Comparison of ENCODE assay signal across 17 mouse cellular contexts in genomic region chr11:116247502-116248222, GRCm38 (mm10). TPM values are rescaled to one million over a fixed set of nuclear protein-coding genes. Genes with fewer than 3 reads are reported as not detected.
DNase-seq lines count a peak whose midpoint lies in the region; ATAC-seq lines count a peak whose summit lies in the region.
"Had no signal": no experiment of that assay in that cellular context is flagged by ENCODE, and none has a peak within 500 bp of the region (broad histone marks: within the 10 kb centered on the region; RNA-seq: fewer than 3 reads in every experiment).

No protein-coding gene starts in this region.

- ATAC-seq in intestine, embryonic 16.5 days, result peak; percentile 84
- ATAC-seq in forebrain, embryonic 15.5 days (replicated peaks), result no peak
- ATAC-seq in liver, embryonic 11.5 days (replicated peaks; ENCODE audit: low FRiP score), result no peak
- ATAC-seq: forebrain, postnatal 0 days; hindbrain, embryonic 16.5 days had no signal

- 62% methylated on average over 14 of the region's 14 CpGs for WGBS in intestine, embryonic 16.5 days
- 84% methylated on average over 14 of the region's 14 CpGs for WGBS in forebrain, embryonic 15.5 days
- 84% methylated on average over 14 of the region's 14 CpGs for WGBS in liver, embryonic 11.5 days

- H3K4me3 ChIP-seq in intestine, embryonic 16.5 days (ENCODE audit: low read length), result no peak overlapping the region
- H3K4me3 ChIP-seq in forebrain, embryonic 15.5 days, result no peak overlapping the region
- H3K4me3 ChIP-seq in liver, embryonic 11.5 days (ENCODE audit: low read depth, low read length), result no peak overlapping the region
- H3K4me3 ChIP-seq: lung, embryonic 15.5 days; midbrain, embryonic 12.5 days had no signal

- H3K9ac ChIP-seq in intestine, embryonic 16.5 days (ENCODE audit: low read depth, low read length), result 0 out of 2 replicates have a peak overlapping the region, but pooled peaks have one; percentile 35
- H3K9ac ChIP-seq in forebrain, embryonic 15.5 days (replicated peaks), result no peak overlapping the region
- H3K9ac ChIP-seq in liver, embryonic 11.5 days (ENCODE audit: low read depth, low read length), result no peak overlapping the region
- H3K9ac ChIP-seq: forebrain, postnatal 0 days; lung, embryonic 15.5 days; midbrain, embryonic 12.5 days had no signal

- H3K27me3 ChIP-seq in intestine, embryonic 16.5 days (replicated peaks; ENCODE audit: control insufficient read depth, insufficient read depth, low read length), result no peaks in the 10 kb centered on the region
- H3K27me3 ChIP-seq in forebrain, embryonic 15.5 days, result no peaks in the 10 kb centered on the region
- H3K27me3 ChIP-seq in liver, embryonic 11.5 days (replicated peaks; ENCODE audit: control insufficient read depth, insufficient read depth, low read length), result no peaks in the 10 kb centered on the region
- H3K27me3 ChIP-seq: lung, embryonic 15.5 days; midbrain, embryonic 12.5 days had no signal

- peaks cover 44% of the 10 kb centered on the region for H3K36me3 ChIP-seq in intestine, embryonic 16.5 days (ENCODE audit: control insufficient read depth, insufficient read depth, low read length)
- peaks cover 92% of the 10 kb centered on the region for H3K36me3 ChIP-seq in forebrain, embryonic 15.5 days
- peaks cover 79% of the 10 kb centered on the region for H3K36me3 ChIP-seq in liver, embryonic 11.5 days (ENCODE audit: control insufficient read depth, insufficient read depth, low read length)

- H3K4me2 ChIP-seq in intestine, embryonic 16.5 days (ENCODE audit: low read depth, low read length), result no peak overlapping the region
- no peak overlapping the region for H3K4me2 ChIP-seq in forebrain, embryonic 15.5 days (replicated peaks)
- no peak overlapping the region for H3K4me2 ChIP-seq in liver, embryonic 11.5 days
- H3K4me2 ChIP-seq: lung, embryonic 15.5 days; midbrain, embryonic 12.5 days had no signal

- H3K27ac ChIP-seq in intestine, embryonic 16.5 days (ENCODE audit: low read length), result peak overlapping the region; percentile 61
- H3K27ac ChIP-seq in forebrain, embryonic 15.5 days (replicated peaks), result no peak overlapping the region
- H3K27ac ChIP-seq in liver, embryonic 11.5 days (ENCODE audit: low read depth, low read length), result no peak overlapping the region
- H3K27ac ChIP-seq: lung, embryonic 15.5 days; midbrain, embryonic 12.5 days had no signal

- no peaks in the 10 kb centered on the region for H3K9me3 ChIP-seq in intestine, embryonic 16.5 days (ENCODE audit: control insufficient read depth, low read length)
- H3K9me3 ChIP-seq in forebrain, embryonic 15.5 days, result no peaks in the 10 kb centered on the region
- H3K9me3 ChIP-seq in liver, embryonic 11.5 days (ENCODE audit: control insufficient read depth, low read length), result no peaks in the 10 kb centered on the region
- H3K9me3 ChIP-seq: lung, embryonic 15.5 days; midbrain, embryonic 12.5 days had no signal

- H3K4me1 ChIP-seq in intestine, embryonic 16.5 days (ENCODE audit: control insufficient read depth, insufficient read depth, low read length), result peaks cover 11% of the 10 kb centered on the region
- no peaks in the 10 kb centered on the region for H3K4me1 ChIP-seq in forebrain, embryonic 15.5 days
- no peaks in the 10 kb centered on the region for H3K4me1 ChIP-seq in liver, embryonic 11.5 days (replicated peaks; ENCODE audit: control insufficient read depth, insufficient read depth, low read length)
- H3K4me1 ChIP-seq: lung, embryonic 15.5 days; midbrain, embryonic 12.5 days had no signal

- DNase-seq in kidney, adult 18-20 months, result peak; percentile 47
- DNase-seq in kidney, postnatal 10 days, result no peak
- peak; percentile 75 for DNase-seq in ZHBTc4 (ENCODE audit: low read depth, low spot score)
- peak; percentile 30 to 56 for DNase-seq in lung, postnatal 4 days
- DNase-seq in cerebellum, adult 9-11 months, result no peak
- no peak for DNase-seq in liver, embryonic 11.5 days (ENCODE audit: low spot score)
- DNase-seq: adrenal gland, adult 2 months; cerebellum, adult 2 months; forebrain, postnatal 0 days; heart, postnatal 14 days; thymus, postnatal 4 days had no signal

RNA-seq across cellular contexts. Expression of gene Evpl, which starts 9.8 kb away (rescaled TPM):
- polyA plus RNA-seq in intestine, embryonic 16.5 days (2015; fragmentation: Nextera tagmentation; extraction: Ambion mirVana), result 1.9 and 2.5 TPM in 2 replicates
- 0.19 and 0.33 TPM in 2 replicates for polyA plus RNA-seq in forebrain, embryonic 15.5 days (2015; fragmentation: Nextera tagmentation; extraction: Ambion mirVana)
- 0.56 TPM in 2 replicates for polyA plus RNA-seq in liver, embryonic 11.5 days (2014; fragmentation: Nextera tagmentation; extraction: Ambion mirVana)

RNA-seq across cellular contexts. Expression of gene Srp68, which starts 26.4 kb away (rescaled TPM):
- 90.9 and 94.8 TPM in 2 replicates for polyA plus RNA-seq in intestine, embryonic 16.5 days (2015; fragmentation: Nextera tagmentation; extraction: Ambion mirVana)
- 68.9 and 71.5 TPM in 2 replicates for polyA plus RNA-seq in forebrain, embryonic 15.5 days (2015; fragmentation: Nextera tagmentation; extraction: Ambion mirVana)
- 88.4 and 89.4 TPM in 2 replicates for polyA plus RNA-seq in liver, embryonic 11.5 days (2014; fragmentation: Nextera tagmentation; extraction: Ambion mirVana)

RNA-seq across cellular contexts. Expression of gene Galr2, which starts 33.1 kb away (rescaled TPM):
- polyA plus RNA-seq in intestine, embryonic 16.5 days (2015; fragmentation: Nextera tagmentation; extraction: Ambion mirVana), result 0.16 and 0.31 TPM in 2 replicates
- polyA plus RNA-seq in forebrain, embryonic 15.5 days (2015; fragmentation: Nextera tagmentation; extraction: Ambion mirVana), result 0.29 TPM in 1 of 2 replicates, not detected in the other
- 0.11 TPM in 1 of 2 replicates, not detected in the other for polyA plus RNA-seq in liver, embryonic 11.5 days (2014; fragmentation: Nextera tagmentation; extraction: Ambion mirVana)
- polyA plus RNA-seq: liver, adult 2 months had no signal

RNA-seq across cellular contexts. Expression of gene Acox1, which starts 48.8 kb away (rescaled TPM):
- polyA plus RNA-seq in intestine, embryonic 16.5 days (2015; fragmentation: Nextera tagmentation; extraction: Ambion mirVana), result 85.5 and 104 TPM in 2 replicates
- polyA plus RNA-seq in forebrain, embryonic 15.5 days (2015; fragmentation: Nextera tagmentation; extraction: Ambion mirVana), result 51.3 and 54.5 TPM in 2 replicates
- polyA plus RNA-seq in liver, embryonic 11.5 days (2014; fragmentation: Nextera tagmentation; extraction: Ambion mirVana), result 22.7 and 23.6 TPM in 2 replicates

RNA-seq across cellular contexts. Expression of gene Ten1, which starts 49.0 kb away (rescaled TPM):
- polyA plus RNA-seq in intestine, embryonic 16.5 days (2015; fragmentation: Nextera tagmentation; extraction: Ambion mirVana), result 106 and 115 TPM in 2 replicates
- 81.5 and 91.7 TPM in 2 replicates for polyA plus RNA-seq in forebrain, embryonic 15.5 days (2015; fragmentation: Nextera tagmentation; extraction: Ambion mirVana)
- 62.3 and 63.8 TPM in 2 replicates for polyA plus RNA-seq in liver, embryonic 11.5 days (2014; fragmentation: Nextera tagmentation; extraction: Ambion mirVana)

Comparison
In these comparisons a context has a peak if more than half of its experiments do, and no peak if none do; other contexts are left out.
1. DNase-seq: peak in kidney, adult 18-20 months (single experiment), ZHBTc4 (single experiment) and lung, postnatal 4 days (2 of 2); none in kidney, postnatal 10 days (single experiment), cerebellum, adult 9-11 months (single experiment) and liver, embryonic 11.5 days (single experiment).